Mouse (Mus musculus): ENCODE data around the gene Bcar1. TPM values are rescaled to one million over a fixed set of nuclear protein-coding genes. Genes with fewer than 3 reads are reported as not detected.

Bcar1 gene
- polyA plus RNA-seq, 1 experiment from 2014 or later: 47.2 TPM

DNA sequence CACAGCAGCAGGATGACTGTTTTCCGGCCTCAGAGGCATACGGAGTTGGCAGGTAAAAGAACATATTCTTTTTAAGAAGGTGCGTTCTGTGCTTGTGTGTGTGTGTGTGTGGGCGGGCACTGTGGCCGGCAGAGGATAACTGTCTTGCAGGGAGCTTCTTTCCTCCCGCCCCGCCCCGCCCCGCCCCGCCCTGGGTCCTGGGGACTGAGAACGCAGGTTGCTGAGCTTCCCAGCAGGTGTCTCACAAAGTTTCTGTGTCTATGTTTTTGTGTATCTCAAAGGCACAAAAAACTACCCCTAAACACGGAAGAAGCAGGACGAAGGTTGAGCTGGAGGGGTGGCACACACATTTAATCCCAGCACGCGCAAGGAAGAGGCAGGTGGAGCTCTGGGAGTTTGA, 25.7 kb upstream of the Bcar1 start:
- H3K4me2 ChIP-seq: no peak overlapping the region
- peak overlapping the region; percentile 50 for H3K27ac ChIP-seq (ENCODE audit: poor library complexity, severe bottlenecking)
- WGBS: 68% methylated on average over 15 of the region's 15 CpGs
- peaks cover 46% of the 10 kb centered on the region for H3K4me1 ChIP-seq (replicated peaks)
- H3K36me3 ChIP-seq: peaks cover 55% of the 10 kb centered on the region
- H3K27me3 ChIP-seq (replicated peaks): no peaks in the 10 kb centered on the region
- ATAC-seq (ENCODE audit: insufficient number of reproducible peaks, low FRiP score): no peak
- no peaks in the 10 kb centered on the region for H3K9me3 ChIP-seq (replicated peaks)
- no peak overlapping the region for H3K4me3 ChIP-seq
- no peak overlapping the region for H3K9ac ChIP-seq

GRCm38 (mm10) chr8:111768651-111769050, 25.0 kb upstream of the Bcar1 start:
- Histone ChIP-seq H3K4me1 (replicated peaks) (peaks cover 39% of the 10 kb centered on the region), H3K9ac (no peak overlapping the region), H3K9me3 (replicated peaks) (no peaks in the 10 kb centered on the region), H3K4me2 (no peak overlapping the region), H3K4me3 (no peak overlapping the region), H3K36me3 (peaks cover 53% of the 10 kb centered on the region), H3K27me3 (replicated peaks) (no peaks in the 10 kb centered on the region), H3K27ac (ENCODE audit: poor library complexity, severe bottlenecking) (no peak overlapping the region)
- no peak for ATAC-seq (ENCODE audit: insufficient number of reproducible peaks, low FRiP score)
- 87% methylated on average over 6 of the region's 6 CpGs for WGBS

DNA sequence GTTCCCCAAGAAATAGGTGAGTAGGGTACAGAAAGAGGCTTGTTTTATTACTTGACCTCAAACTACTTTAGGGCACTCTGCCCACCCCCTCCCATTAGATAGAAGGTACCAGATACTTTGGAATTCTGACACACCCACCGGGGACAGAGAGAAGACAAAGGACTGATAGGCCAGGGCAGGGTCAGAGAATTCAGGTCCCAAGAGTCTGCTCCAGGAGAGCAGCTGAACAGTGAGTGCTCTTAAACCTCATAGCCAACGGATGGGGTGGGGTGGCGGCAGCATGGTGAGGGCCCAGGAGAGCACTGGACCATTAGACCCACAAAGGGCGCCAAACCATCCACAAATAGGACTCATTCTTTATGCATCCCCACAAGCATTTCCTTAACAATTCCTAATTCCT, 22.0 kb upstream of the Bcar1 start:
- WGBS: 84% methylated on average over 4 of the region's 4 CpGs
- Histone ChIP-seq H3K36me3 (peaks cover 46% of the 10 kb centered on the region), H3K9ac (no peak overlapping the region)

GRCm38 (mm10) chr8:111765096-111765495, 21.5 kb upstream of the Bcar1 start:
- no peak overlapping the region for H3K4me2 ChIP-seq
- no peak overlapping the region for H3K9ac ChIP-seq
- peaks cover 42% of the 10 kb centered on the region for H3K36me3 ChIP-seq
- H3K27ac ChIP-seq (ENCODE audit: poor library complexity, severe bottlenecking): no peak overlapping the region
- no peak overlapping the region for H3K4me3 ChIP-seq
- H3K9me3 ChIP-seq (replicated peaks): no peaks in the 10 kb centered on the region
- no peak for ATAC-seq (ENCODE audit: insufficient number of reproducible peaks, low FRiP score)
- WGBS: 92% methylated on average over 9 of the region's 9 CpGs
- H3K27me3 ChIP-seq (replicated peaks): no peaks in the 10 kb centered on the region
- peaks cover 13% of the 10 kb centered on the region for H3K4me1 ChIP-seq (replicated peaks)

More for the DNA sequence above, 22.0 kb upstream of the Bcar1 start:
- Histone ChIP-seq H3K4me3 (no peak overlapping the region), H3K4me2 (no peak overlapping the region), H3K9me3 (replicated peaks) (no peaks in the 10 kb centered on the region), H3K4me1 (replicated peaks) (peaks cover 17% of the 10 kb centered on the region), H3K27me3 (replicated peaks) (no peaks in the 10 kb centered on the region), H3K27ac (ENCODE audit: poor library complexity, severe bottlenecking) (no peak overlapping the region)
- no peak for ATAC-seq (ENCODE audit: insufficient number of reproducible peaks, low FRiP score)

- Histone ChIP-seq H3K4me1 (replicated peaks) (0 out of 2 replicates have a peak, but pooled peaks cover 3% of the 10 kb centered on the region), H3K9me3 (replicated peaks) (no peaks in the 10 kb centered on the region), H3K9ac (no peak overlapping the region), H3K4me2 (no peak overlapping the region), H3K27me3 (replicated peaks) (no peaks in the 10 kb centered on the region), H3K4me3 (no peak overlapping the region), H3K27ac (ENCODE audit: poor library complexity, severe bottlenecking) (no peak overlapping the region), H3K36me3 (peaks cover 8% of the 10 kb centered on the region)
- no peak for ATAC-seq (ENCODE audit: insufficient number of reproducible peaks, low FRiP score)
- WGBS: 85% methylated on average over 13 of the region's 13 CpGs
Measured at GRCm38 (mm10) chr8:111760708-111761107, 17.1 kb upstream of the Bcar1 start.

GRCm38 (mm10) chr8:111758817-111759216, 15.2 kb upstream of the Bcar1 start:
- no peak overlapping the region for H3K4me2 ChIP-seq
- no peaks in the 10 kb centered on the region for H3K36me3 ChIP-seq
- no peak overlapping the region for H3K9ac ChIP-seq
- peaks cover 17% of the 10 kb centered on the region for H3K4me1 ChIP-seq (replicated peaks)
- H3K27me3 ChIP-seq (replicated peaks): no peaks in the 10 kb centered on the region
- H3K4me3 ChIP-seq: no peak overlapping the region
- no peaks in the 10 kb centered on the region for H3K9me3 ChIP-seq (replicated peaks)
- no peak overlapping the region for H3K27ac ChIP-seq (ENCODE audit: poor library complexity, severe bottlenecking)
- WGBS: 79% methylated on average over 5 of the region's 5 CpGs
- no peak for ATAC-seq (ENCODE audit: insufficient number of reproducible peaks, low FRiP score)

DNA sequence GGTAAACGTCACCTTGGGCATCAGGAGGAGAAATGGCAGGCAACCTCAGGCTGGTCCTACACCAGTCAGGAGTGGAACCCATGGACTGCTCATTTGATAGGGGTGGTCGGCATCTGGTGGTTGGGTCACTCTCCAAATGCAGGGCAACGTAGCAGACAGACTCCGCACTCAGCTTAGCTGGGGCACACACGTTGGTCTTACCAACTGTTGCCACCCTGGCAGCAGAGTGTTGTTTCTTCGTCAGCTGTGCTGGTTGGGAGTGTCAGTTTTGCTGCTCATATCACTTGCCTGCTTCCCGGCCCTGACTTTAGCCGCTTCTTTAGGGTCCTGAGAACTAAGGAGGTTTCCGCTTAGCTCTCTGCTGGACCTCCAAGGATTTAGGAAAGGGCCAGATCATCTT, 14.0 kb upstream of the Bcar1 start:
- Histone ChIP-seq H3K36me3 (no peaks in the 10 kb centered on the region), H3K4me3 (no peak overlapping the region), H3K4me2 (no peak overlapping the region), H3K9me3 (replicated peaks) (no peaks in the 10 kb centered on the region), H3K27me3 (replicated peaks) (no peaks in the 10 kb centered on the region), H3K9ac (no peak overlapping the region), H3K4me1 (replicated peaks) (peaks cover 22% of the 10 kb centered on the region), H3K27ac (ENCODE audit: poor library complexity, severe bottlenecking) (no peak overlapping the region)
- 81% methylated on average over 9 of the region's 9 CpGs for WGBS
- ATAC-seq (ENCODE audit: insufficient number of reproducible peaks, low FRiP score): no peak

- ATAC-seq (ENCODE audit: insufficient number of reproducible peaks, low FRiP score): no peak
- Histone ChIP-seq H3K27me3 (replicated peaks) (no peaks in the 10 kb centered on the region), H3K36me3 (no peaks in the 10 kb centered on the region), H3K27ac (ENCODE audit: poor library complexity, severe bottlenecking) (no peak overlapping the region; the same call in 1 of the 2 replicates), H3K4me3 (no peak overlapping the region), H3K9me3 (replicated peaks) (no peaks in the 10 kb centered on the region), H3K4me1 (replicated peaks) (peaks cover 20% of the 10 kb centered on the region), H3K9ac (no peak overlapping the region), H3K4me2 (no peak overlapping the region)
- WGBS: 81% methylated on average over 6 of the region's 6 CpGs
Measured at GRCm38 (mm10) chr8:111754736-111755135, 11.1 kb upstream of the Bcar1 start.

DNA sequence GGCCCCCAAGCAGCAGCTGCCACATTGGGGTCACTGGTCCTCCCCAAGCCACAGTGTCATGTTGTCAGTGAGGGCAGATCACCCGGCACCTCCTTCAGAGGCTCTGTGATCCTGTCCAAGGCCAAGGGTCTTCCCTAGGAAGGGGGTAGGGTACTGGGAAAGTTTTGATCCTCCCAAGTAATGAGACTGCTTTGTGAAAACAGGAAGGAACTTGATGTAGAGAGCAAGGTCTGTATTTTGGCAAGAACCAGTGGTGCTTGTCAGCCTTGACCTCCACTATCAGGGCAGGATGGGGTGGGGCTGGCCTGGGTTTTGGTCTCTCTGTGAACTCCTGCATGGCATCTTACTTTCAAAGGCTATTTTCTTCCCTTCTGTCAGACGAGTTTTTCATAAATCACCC, 10.5 kb upstream of the Bcar1 start:
- Histone ChIP-seq H3K9me3 (replicated peaks) (no peaks in the 10 kb centered on the region), H3K27me3 (replicated peaks) (no peaks in the 10 kb centered on the region), H3K9ac (no peak overlapping the region; the same call in 1 of the 2 replicates), H3K36me3 (no peaks in the 10 kb centered on the region), H3K27ac (ENCODE audit: poor library complexity, severe bottlenecking) (peak overlapping the region; percentile 6; the same call in 1 of the 2 replicates), H3K4me3 (no peak overlapping the region), H3K4me1 (replicated peaks) (peaks cover 20% of the 10 kb centered on the region), H3K4me2 (no peak overlapping the region)
- 30% methylated on average over 2 of the region's 2 CpGs for WGBS
- ATAC-seq (ENCODE audit: insufficient number of reproducible peaks, low FRiP score): peak; percentile 72

- ATAC-seq (ENCODE audit: insufficient number of reproducible peaks, low FRiP score): no peak
- Histone ChIP-seq H3K4me1 (replicated peaks) (peaks cover 42% of the 10 kb centered on the region), H3K4me3 (no peak overlapping the region), H3K27ac (ENCODE audit: poor library complexity, severe bottlenecking) (no peak overlapping the region), H3K4me2 (no peak overlapping the region), H3K27me3 (replicated peaks) (no peaks in the 10 kb centered on the region), H3K9ac (no peak overlapping the region), H3K9me3 (replicated peaks) (no peaks in the 10 kb centered on the region), H3K36me3 (no peaks in the 10 kb centered on the region)
- WGBS: 46% methylated on average over 6 of the region's 6 CpGs
Measured at GRCm38 (mm10) chr8:111748766-111749165, 5.2 kb upstream of the Bcar1 start.

DNA sequence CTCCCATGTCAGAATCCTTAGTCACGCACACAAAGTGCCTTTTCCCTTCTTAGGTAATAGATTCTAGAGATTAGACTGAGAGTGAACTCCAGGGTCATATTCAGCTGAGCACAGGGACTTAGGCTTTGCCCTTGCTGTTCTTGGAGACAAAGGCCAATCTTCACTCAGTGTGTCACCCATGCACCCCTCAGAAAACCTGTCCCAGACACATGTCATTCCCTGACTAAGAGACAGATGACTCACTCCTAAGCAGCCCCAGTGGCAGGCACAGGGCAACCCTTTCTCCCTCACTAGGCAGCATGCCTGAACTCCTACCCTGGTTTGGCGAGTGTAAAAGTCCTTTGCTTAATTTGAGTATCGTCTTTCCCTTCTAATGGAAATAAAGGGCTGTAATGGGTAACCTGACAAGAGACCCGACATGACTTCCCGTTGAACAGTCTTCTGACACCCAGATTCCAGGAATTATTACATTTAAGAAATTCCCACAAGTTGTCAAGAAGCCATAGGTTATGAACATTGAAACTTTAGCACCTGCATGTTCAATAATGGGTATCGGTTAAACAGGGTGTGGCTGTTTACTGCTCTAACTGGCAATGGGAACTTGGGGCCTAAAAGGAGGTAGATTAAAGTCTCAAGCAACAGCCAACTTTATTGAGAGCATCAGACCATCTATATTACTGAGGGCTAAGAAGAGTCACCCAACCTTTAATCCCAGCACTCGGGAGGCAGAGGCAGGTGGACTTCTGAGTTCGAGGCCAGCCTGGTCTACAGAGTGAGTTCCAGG, 4.4 kb upstream of the Bcar1 start:
- ATAC-seq (ENCODE audit: insufficient number of reproducible peaks, low FRiP score): no peak
- peaks cover 38% of the 10 kb centered on the region for H3K4me1 ChIP-seq (replicated peaks)
- H3K4me3 ChIP-seq: no peak overlapping the region
- no peaks in the 10 kb centered on the region for H3K36me3 ChIP-seq
- no peaks in the 10 kb centered on the region for H3K9me3 ChIP-seq (replicated peaks)
- WGBS: 80% methylated on average over 8 of the region's 8 CpGs
- H3K27ac ChIP-seq (ENCODE audit: poor library complexity, severe bottlenecking): no peak overlapping the region
- no peaks in the 10 kb centered on the region for H3K27me3 ChIP-seq (replicated peaks)
- H3K9ac ChIP-seq: no peak overlapping the region
- no peak overlapping the region for H3K4me2 ChIP-seq
